Mouse (Mus musculus) neural tube, embryonic 14.5 days (tissue): ENCODE measurements around the gene Olfr643. TPM values are rescaled to one million over a fixed set of nuclear protein-coding genes. Genes with fewer than 3 reads are reported as not detected.
"Not testable (repeated sequence)": the region's sequence is repeated elsewhere in the genome, so short reads cannot be mapped to it uniquely, and the experiment has no call there.

Experiments
- ATAC-seq: fragments of 200-750 bp; cut with Nextera tagmentation; 2 replicates; pipeline ENCODE4 v1.8.0; 2017; ENCODE audit warnings: low read depth, mild to moderate bottlenecking, moderate TSS enrichment, moderate library complexity
- H3K27ac ChIP-seq: fragments of 300-500 bp; sonication (generic); 2 replicates; pipeline ENCODE4 v1.5.1; 2014; ENCODE audit warnings: low read depth, mild to moderate bottlenecking, control low read depth, low read length, moderate library complexity, mixed read lengths
- H3K27me3 ChIP-seq: fragments of 300-500 bp; sonication (generic); 2 replicates; pipeline ENCODE4 v1.6.1; 2014; ENCODE audit warnings: low read length; ENCODE audit not compliant: control insufficient read depth, insufficient read depth
- H3K36me3 ChIP-seq: fragments of 300-500 bp; sonication (generic); 2 replicates; pipeline ENCODE4 v1.6.1; 2014; ENCODE audit warnings: low read length, mixed read lengths; ENCODE audit not compliant: control insufficient read depth, insufficient read depth
- H3K4me1 ChIP-seq: fragments of 300-500 bp; sonication (generic); 2 replicates; pipeline ENCODE4 v1.6.1; 2014; ENCODE audit warnings: low read length; ENCODE audit not compliant: control insufficient read depth, insufficient read depth
- H3K4me2 ChIP-seq: fragments of 300-500 bp; sonication (generic); 2 replicates; pipeline ENCODE4 v1.6.1; 2014; ENCODE audit warnings: mild to moderate bottlenecking, low read depth, low read length, control low read depth
- H3K4me3 ChIP-seq: fragments of 300-500 bp; sonication (generic); 2 replicates; pipeline ENCODE4 v1.5.1; 2014; ENCODE audit warnings: low read depth, low read length, control low read depth, mixed read lengths
- H3K9ac ChIP-seq: fragments of 300-500 bp; sonication (generic); replicated peaks from 2 replicates; pipeline ENCODE4 v1.6.1; 2014; ENCODE audit warnings: low read depth, mild to moderate bottlenecking, control low read depth, low read length, mixed read lengths
- H3K9me3 ChIP-seq: fragments of 300-500 bp; sonication (generic); 2 replicates; pipeline ENCODE4 v1.6.1; 2016; ENCODE audit warnings: low read length; ENCODE audit not compliant: control insufficient read depth
- WGBS: fragments of 180-500 bp; shearing (Covaris S2); extraction: QIAGEN DNeasy Blood & Tissue Kit; methylation state at CpG from one replicate; pipeline ENCODE4 v1.1.7; 2014; 5-methylcytosine and 5-hydroxymethylcytosine counted together
- polyA plus RNA-seq: library from polyadenylated mRNA; unstranded; fragments of >200 nt; fragmentation: Nextera tagmentation; extraction: Ambion mirVana; gene quantifications from 2 replicates; pipeline ENCODE4 v1.2.1, GENCODE M21; 2014

Olfr643 gene
- polyA plus RNA-seq, 1 experiment from 2014 or later: not detected

GRCm38 (mm10) chr7:103966873-103967272, 170.3 kb downstream of the Olfr643 start:
- not testable (repeated sequence) for H3K9me3 ChIP-seq, ATAC-seq, H3K27me3 ChIP-seq, H3K4me3 ChIP-seq, H3K4me1 ChIP-seq, H3K27ac ChIP-seq, H3K9ac ChIP-seq, H3K36me3 ChIP-seq, H3K4me2 ChIP-seq
- 97% methylated on average over 22 of the region's 22 CpGs for WGBS

Other genes starting within 250 kb of the Olfr643 start
- not detected in 2 replicates for gene Olfr64, start 242.9 kb downstream of the Olfr643 start, polyA plus RNA-seq
- not detected in 2 replicates for gene Olfr65, start 233.9 kb downstream of the Olfr643 start, polyA plus RNA-seq
- gene Olfr631, start 208.6 kb downstream of the Olfr643 start, polyA plus RNA-seq: not detected in 2 replicates
- not detected in 2 replicates for gene Olfr632, start 203.1 kb downstream of the Olfr643 start, polyA plus RNA-seq
- not detected in 2 replicates for gene Olfr633, start 193.0 kb downstream of the Olfr643 start, polyA plus RNA-seq
- 0.03 TPM in 1 of 2 replicates, not detected in the other for gene Olfr635, start 166.3 kb downstream of the Olfr643 start, polyA plus RNA-seq
- gene Olfr638, start 138.7 kb downstream of the Olfr643 start, polyA plus RNA-seq: not detected in 2 replicates
- 0.04 TPM in 1 of 2 replicates, not detected in the other for gene Olfr639, start 120.1 kb downstream of the Olfr643 start, polyA plus RNA-seq
- gene Olfr640, start 111.8 kb downstream of the Olfr643 start, polyA plus RNA-seq: not detected in 2 replicates
- not detected in 2 replicates for gene Olfr641, start 102.0 kb downstream of the Olfr643 start, polyA plus RNA-seq
- gene Olfr642, start 84.7 kb downstream of the Olfr643 start, polyA plus RNA-seq: not detected in 2 replicates
- gene 4930516K23Rik, start 76.0 kb downstream of the Olfr643 start, polyA plus RNA-seq: not detected in 2 replicates
- gene Olfr644, start 65.5 kb downstream of the Olfr643 start, polyA plus RNA-seq: not detected in 2 replicates
- not detected in 2 replicates for gene Olfr645, start 51.9 kb downstream of the Olfr643 start, polyA plus RNA-seq
- not detected in 2 replicates for gene Olfr646, start 32.5 kb downstream of the Olfr643 start, polyA plus RNA-seq
- not detected in 2 replicates for gene Ubqln5, start 7.6 kb downstream of the Olfr643 start, polyA plus RNA-seq
- not detected in 2 replicates for gene Ubqln3, start 5.9 kb upstream of the Olfr643 start, polyA plus RNA-seq
- gene Ubqlnl, start 13.2 kb upstream of the Olfr643 start, polyA plus RNA-seq: not detected in 2 replicates
- not detected in 2 replicates for gene Olfm5, start 27.4 kb upstream of the Olfr643 start, polyA plus RNA-seq
- 0.37 and 0.78 TPM in 2 replicates for gene Olfr648, start 46.0 kb upstream of the Olfr643 start, polyA plus RNA-seq
- not detected in 2 replicates for gene Olfr649, start 58.6 kb upstream of the Olfr643 start, polyA plus RNA-seq
- 0.31 and 0.48 TPM in 2 replicates for gene Trim6, start 81.4 kb upstream of the Olfr643 start, polyA plus RNA-seq
- gene Trim34a, start 107.1 kb upstream of the Olfr643 start, polyA plus RNA-seq: 0.60 and 0.73 TPM in 2 replicates
- 0.07 and 0.10 TPM in 2 replicates for gene Trim5, start 150.7 kb upstream of the Olfr643 start, polyA plus RNA-seq
- gene Trim12a, start 178.1 kb upstream of the Olfr643 start, polyA plus RNA-seq: 1.6 and 2.5 TPM in 2 replicates
- not detected in 2 replicates for gene Trim34b, start 192.1 kb upstream of the Olfr643 start, polyA plus RNA-seq
- 0.66 and 0.88 TPM in 2 replicates for gene Trim12c, start 216.0 kb upstream of the Olfr643 start, polyA plus RNA-seq
- gene Trim30b, start 232.5 kb upstream of the Olfr643 start, polyA plus RNA-seq: not detected in 2 replicates